Comparison of ENCODE assay signal across 9 mouse cellular contexts in genomic region chr15:79224685-79225084, GRCm38 (mm10). TPM values are rescaled to one million over a fixed set of nuclear protein-coding genes. Genes with fewer than 3 reads are reported as not detected.
DNase-seq lines count a peak whose midpoint lies in the region; ATAC-seq and TF ChIP-seq lines count a peak whose summit lies in the region.
"Had no signal": no experiment of that assay in that cellular context is flagged by ENCODE, and none has a peak within 500 bp of the region (broad histone marks: within the 10 kb centered on the region; RNA-seq: fewer than 3 reads in every experiment).

No protein-coding gene starts in this region.

- H3K9me3 ChIP-seq in forebrain, embryonic 11.5 days (ENCODE audit: control insufficient read depth, low read length): no peaks in the 10 kb centered on the region
- H3K9me3 ChIP-seq in liver, postnatal 0 days (ENCODE audit: low read length): no peaks in the 10 kb centered on the region
- no peaks in the 10 kb centered on the region for H3K9me3 ChIP-seq in neural tube, embryonic 15.5 days (replicated peaks)

- no peak overlapping the region for H3K27ac ChIP-seq in forebrain, embryonic 11.5 days (ENCODE audit: low read depth, low read length)
- no peak overlapping the region for H3K27ac ChIP-seq in liver, postnatal 0 days (ENCODE audit: low read depth)
- no peak overlapping the region; the same call in 1 of the 2 replicates for H3K27ac ChIP-seq in neural tube, embryonic 15.5 days (replicated peaks)

- peak; percentile 98 for TF ChIP-seq CTCF in liver, postnatal 0 days (IDR thresholded peaks at IDR 0.05; ENCODE audit: low read depth)

- no peaks in the 10 kb centered on the region for H3K27me3 ChIP-seq in forebrain, embryonic 11.5 days (ENCODE audit: control insufficient read depth, insufficient read depth, low read length)
- no peaks in the 10 kb centered on the region for H3K27me3 ChIP-seq in liver, postnatal 0 days (ENCODE audit: insufficient read depth, low read length)
- H3K27me3 ChIP-seq in neural tube, embryonic 15.5 days (replicated peaks): no peaks in the 10 kb centered on the region

- H3K4me1 ChIP-seq in forebrain, embryonic 11.5 days (replicated peaks; ENCODE audit: control insufficient read depth, insufficient read depth, low read length): peaks cover 6% of the 10 kb centered on the region; the same call in 1 of the 2 replicates
- H3K4me1 ChIP-seq in liver, postnatal 0 days (ENCODE audit: insufficient read depth): peaks cover 8% of the 10 kb centered on the region
- peaks cover 17% of the 10 kb centered on the region for H3K4me1 ChIP-seq in neural tube, embryonic 15.5 days

- H3K4me3 ChIP-seq in forebrain, embryonic 11.5 days (ENCODE audit: low read depth, low read length): no peak overlapping the region
- H3K4me3 ChIP-seq in liver, postnatal 0 days (ENCODE audit: low read depth, low read length): no peak overlapping the region
- H3K4me3 ChIP-seq in neural tube, embryonic 15.5 days (replicated peaks): no peak overlapping the region
- H3K4me3 ChIP-seq: erythroblast, embryonic 14.5 days had no signal

- peak; percentile 63 for DNase-seq in c-Kit-negative CD71-positive TER-119-positive erythroid progenitor cells, embryonic 14.5 days (ENCODE audit: low read depth, low spot score)
- DNase-seq in forebrain, embryonic 11.5 days (ENCODE audit: low spot score): peak; percentile 89
- peak; percentile 71 for DNase-seq in heart, postnatal 25 days (ENCODE audit: low spot score)
- peak; percentile 95 for DNase-seq in layer of hippocampus, adult 11-12 months (ENCODE audit: low spot score)
- peak; percentile 86 for DNase-seq in liver, postnatal 0 days
- DNase-seq in testis, postnatal 10 days (ENCODE audit: low spot score): peak; percentile 91

- intact Hi-C loops in heart, postnatal 25 days (cut with DNase I): loop anchor here (5.0 to 10.0 kb wide), 2 partner anchors 243 to 380 kb away; partner anchors contain the start of gene Dmc1

- no peak overlapping the region for H3K9ac ChIP-seq in forebrain, embryonic 11.5 days (ENCODE audit: low read length)
- H3K9ac ChIP-seq in liver, postnatal 0 days (replicated peaks): no peak overlapping the region
- H3K9ac ChIP-seq in neural tube, embryonic 15.5 days (replicated peaks): 0 out of 2 replicates have a peak overlapping the region, but pooled peaks have one; percentile 26

- peak; percentile 46 for ATAC-seq in CD4-positive, CD25-positive, alpha-beta regulatory T cell, adult 4 months
- ATAC-seq in forebrain, embryonic 11.5 days (replicated peaks; ENCODE audit: low FRiP score): peak; percentile 67
- peak; percentile 58 for ATAC-seq in liver, postnatal 0 days
- peak; percentile 36 for ATAC-seq in neural tube, embryonic 15.5 days (ENCODE audit: low FRiP score)

- WGBS in forebrain, embryonic 11.5 days: 6% methylated on average over 5 of the region's 5 CpGs
- WGBS in liver, postnatal 0 days (ENCODE audit: insufficient replicate concordance): 10% methylated on average over 5 of the region's 5 CpGs
- WGBS in neural tube, embryonic 15.5 days: 2% methylated on average over 5 of the region's 5 CpGs

- no peak overlapping the region for H3K4me2 ChIP-seq in forebrain, embryonic 11.5 days (ENCODE audit: low read depth, low read length, severe bottlenecking)
- no peak overlapping the region for H3K4me2 ChIP-seq in liver, postnatal 0 days (ENCODE audit: low read depth, low read length)
- peak overlapping the region; percentile 19; the same call in 1 of the 2 replicates for H3K4me2 ChIP-seq in neural tube, embryonic 15.5 days

- no peak for TF ChIP-seq EP300 in liver, postnatal 0 days (IDR thresholded peaks at IDR 0.05; ENCODE audit: low read depth)

- H3K36me3 ChIP-seq in forebrain, embryonic 11.5 days (ENCODE audit: control insufficient read depth, insufficient read depth, low read length): no peaks in the 10 kb centered on the region
- no peaks in the 10 kb centered on the region for H3K36me3 ChIP-seq in liver, postnatal 0 days (replicated peaks; ENCODE audit: insufficient read depth, low read length)
- no peaks in the 10 kb centered on the region for H3K36me3 ChIP-seq in neural tube, embryonic 15.5 days

RNA-seq across cellular contexts. Expression of gene Pick1, which starts 4.3 kb away (rescaled TPM):
- 10 to 100 TPM in 1 of 2 experiments, 1 to 10 TPM in 1; 6.0 to 10.5 TPM for polyA plus RNA-seq in CD4-positive, CD25-positive, alpha-beta regulatory T cell, adult 4 months (2017; shearing (Covaris generic))
- 29.0 and 32.4 TPM in 2 replicates for polyA plus RNA-seq in forebrain, embryonic 11.5 days (2014; fragmentation: Nextera tagmentation; extraction: Ambion mirVana)
- 10 to 100 TPM; 21.5 to 22.3 TPM for total RNA-seq in heart, postnatal 25 days (2021)
- polyA plus RNA-seq in liver, postnatal 0 days (2015; fragmentation: Nextera tagmentation; extraction: Ambion mirVana): 11.5 and 12.2 TPM in 2 replicates
- 89.9 and 99.7 TPM in 2 replicates for polyA plus RNA-seq in neural tube, embryonic 15.5 days (2015; fragmentation: Nextera tagmentation; extraction: Ambion mirVana)

RNA-seq across cellular contexts. Expression of gene Gm49486, which starts 4.5 kb away (rescaled TPM):
- polyA plus RNA-seq in CD4-positive, CD25-positive, alpha-beta regulatory T cell, adult 4 months (2017; shearing (Covaris generic)): under 1 TPM in 1 of 2 experiments, not detected in 1; 0.52 TPM
- 0.31 and 0.41 TPM in 2 replicates for polyA plus RNA-seq in forebrain, embryonic 11.5 days (2014; fragmentation: Nextera tagmentation; extraction: Ambion mirVana)
- total RNA-seq in heart, postnatal 25 days (2021): under 1 TPM; 0.55 to 0.73 TPM
- 0.08 TPM in 2 replicates for polyA plus RNA-seq in liver, postnatal 0 days (2015; fragmentation: Nextera tagmentation; extraction: Ambion mirVana)
- 1.3 and 1.5 TPM in 2 replicates for polyA plus RNA-seq in neural tube, embryonic 15.5 days (2015; fragmentation: Nextera tagmentation; extraction: Ambion mirVana)
- polyA plus RNA-seq: erythroblast, embryonic 14.5 days had no signal

RNA-seq across cellular contexts. Expression of gene Slc16a8, which starts 29.9 kb away (rescaled TPM):
- not detected for polyA plus RNA-seq in CD4-positive, CD25-positive, alpha-beta regulatory T cell, adult 4 months (2017; shearing (Covaris generic))
- polyA plus RNA-seq in forebrain, embryonic 11.5 days (2014; fragmentation: Nextera tagmentation; extraction: Ambion mirVana): 0.16 TPM in 1 of 2 replicates, not detected in the other
- under 1 TPM; 0.23 to 0.39 TPM for total RNA-seq in heart, postnatal 25 days (2021)
- polyA plus RNA-seq in liver, postnatal 0 days (2015; fragmentation: Nextera tagmentation; extraction: Ambion mirVana): not detected in 2 replicates
- 0.27 and 0.40 TPM in 2 replicates for polyA plus RNA-seq in neural tube, embryonic 15.5 days (2015; fragmentation: Nextera tagmentation; extraction: Ambion mirVana)
- polyA plus RNA-seq: erythroblast, embryonic 14.5 days had no signal

RNA-seq across cellular contexts. Expression of gene Sox10, which starts 59.6 kb away (rescaled TPM):
- polyA plus RNA-seq in CD4-positive, CD25-positive, alpha-beta regulatory T cell, adult 4 months (2017; shearing (Covaris generic)): not detected
- 1.3 and 1.4 TPM in 2 replicates for polyA plus RNA-seq in forebrain, embryonic 11.5 days (2014; fragmentation: Nextera tagmentation; extraction: Ambion mirVana)
- 1 to 10 TPM in 1 of 2 experiments, under 1 TPM in 1; 0.92 to 1.3 TPM for total RNA-seq in heart, postnatal 25 days (2021)
- 0.07 and 0.08 TPM in 2 replicates for polyA plus RNA-seq in liver, postnatal 0 days (2015; fragmentation: Nextera tagmentation; extraction: Ambion mirVana)
- 11.6 and 13.4 TPM in 2 replicates for polyA plus RNA-seq in neural tube, embryonic 15.5 days (2015; fragmentation: Nextera tagmentation; extraction: Ambion mirVana)
- polyA plus RNA-seq: erythroblast, embryonic 14.5 days had no signal
